Mouse (Mus musculus) cerebellum, adult (tissue): ENCODE measurements around the gene Slc44a3.
"Not testable (repeated sequence)": the region's sequence is repeated elsewhere in the genome, so short reads cannot be mapped to it uniquely, and the experiment has no call there.

Experiments
- ATAC-seq: cut with Nextera tagmentation; 2 replicates; pipeline ENCODE4 v1.9.2; 2017; ENCODE audit warnings: mild to moderate bottlenecking, moderate library complexity, mixed read lengths; ENCODE audit not compliant: insufficient number of reproducible peaks, low FRiP score, low TSS enrichment

The Slc44a3 gene

GRCm38 (mm10) chr3:121553294-121553693, 21.1 kb upstream of the Slc44a3 start:
- ATAC-seq, result no peak

- no peak for ATAC-seq
These were observed 20.5 kb upstream of the Slc44a3 start for GRCm38 (mm10) chr3:121552723-121553122.

- no peak for ATAC-seq
These were observed 18.2 kb upstream of the Slc44a3 start for GRCm38 (mm10) chr3:121550370-121550769.

- no peak for ATAC-seq
These were observed 15.8 kb upstream of the Slc44a3 start for GRCm38 (mm10) chr3:121547851-121548624.

- ATAC-seq, result no peak
These were observed 8.4 kb upstream of the Slc44a3 start for GRCm38 (mm10) chr3:121540621-121541020.

- ATAC-seq, result no peak
These were observed 7.7 kb upstream of the Slc44a3 start for GRCm38 (mm10) chr3:121539871-121540431.

GRCm38 (mm10) chr3:121538847-121539246, 6.6 kb upstream of the Slc44a3 start:
- ATAC-seq, result not testable (repeated sequence)

- ATAC-seq, result no peak
These were observed 5.8 kb upstream of the Slc44a3 start for GRCm38 (mm10) chr3:121537996-121538395.

GRCm38 (mm10) chr3:121536803-121537202, 4.6 kb upstream of the Slc44a3 start:
- peak; percentile 37; the same call in 1 of the 2 replicates for ATAC-seq

GRCm38 (mm10) chr3:121535813-121536504, 3.8 kb upstream of the Slc44a3 start:
- ATAC-seq, result 0 out of 2 replicates have a peak, but pooled peaks have one; percentile 22

GRCm38 (mm10) chr3:121531370-121532148, 645 bp downstream of the Slc44a3 start:
- no peak for ATAC-seq

GRCm38 (mm10) chr3:121530546-121531258, 1.5 kb downstream of the Slc44a3 start:
- ATAC-seq, result no peak

- no peak for ATAC-seq
These were observed 5.8 kb downstream of the Slc44a3 start for GRCm38 (mm10) chr3:121526096-121527093.

- ATAC-seq, result no peak
These were observed 10.5 kb downstream of the Slc44a3 start for GRCm38 (mm10) chr3:121521633-121522125.

GRCm38 (mm10) chr3:121521123-121521522, 11.1 kb downstream of the Slc44a3 start:
- ATAC-seq, result no peak

- ATAC-seq, result no peak
These were observed 15.2 kb downstream of the Slc44a3 start for GRCm38 (mm10) chr3:121517030-121517429.

- no peak for ATAC-seq
These were observed 23.1 kb downstream of the Slc44a3 start for GRCm38 (mm10) chr3:121509141-121509540.

GRCm38 (mm10) chr3:121507678-121508077, 24.5 kb downstream of the Slc44a3 start:
- ATAC-seq, result no peak

GRCm38 (mm10) chr3:121506756-121507155, 25.4 kb downstream of the Slc44a3 start:
- no peak for ATAC-seq
